Mouse (Mus musculus): ENCODE measurements at regions not wholly inside any gene's neighbourhood (a gene's known extent, or its start where the extent isn't known, plus 50 kb on each side); places are given as distances from the start of the nearest gene placed in this dataset.
A peak's percentile ranks its signal among the peaks of the same experiment; 100 is the strongest.

DNA sequence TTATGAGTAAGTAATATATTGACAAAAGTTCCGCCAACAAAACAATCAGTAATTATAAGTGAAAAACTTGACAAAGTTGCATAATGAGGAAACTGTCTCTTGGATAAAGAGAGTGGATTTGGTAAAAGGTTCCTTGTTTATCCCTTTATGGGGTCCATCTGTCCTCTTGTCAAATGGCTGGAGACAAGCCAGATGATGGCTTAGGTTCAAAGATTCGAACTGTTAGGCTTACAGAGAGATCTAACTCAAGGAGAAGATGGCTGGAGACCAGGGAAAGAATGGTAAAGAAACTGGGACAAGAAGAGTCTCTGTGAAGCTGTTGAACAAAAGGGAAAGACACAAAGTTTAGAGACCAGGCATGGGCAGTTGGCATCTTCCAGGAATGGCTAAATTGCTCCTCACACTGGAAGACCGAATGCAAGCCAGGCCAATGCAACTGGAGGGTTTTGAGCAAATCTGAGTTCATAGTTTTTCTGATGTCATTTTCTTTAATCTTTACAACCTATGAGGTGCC is 220.9 kb downstream of the Icos start:
- no peak overlapping the region for H3K4me2 ChIP-seq
- WGBS: 80% methylated on average over 3 of the region's 3 CpGs
- no peak overlapping the region for H3K9ac ChIP-seq
- ATAC-seq (ENCODE audit: low FRiP score): no peak
- H3K9me3 ChIP-seq: no peaks in the 10 kb centered on the region
- peaks cover 11% of the 10 kb centered on the region for H3K4me1 ChIP-seq (replicated peaks)
- no peaks in the 10 kb centered on the region for H3K27me3 ChIP-seq
- no peak overlapping the region for H3K27ac ChIP-seq
- H3K36me3 ChIP-seq: no peaks in the 10 kb centered on the region
- no peak overlapping the region for H3K4me3 ChIP-seq

DNA sequence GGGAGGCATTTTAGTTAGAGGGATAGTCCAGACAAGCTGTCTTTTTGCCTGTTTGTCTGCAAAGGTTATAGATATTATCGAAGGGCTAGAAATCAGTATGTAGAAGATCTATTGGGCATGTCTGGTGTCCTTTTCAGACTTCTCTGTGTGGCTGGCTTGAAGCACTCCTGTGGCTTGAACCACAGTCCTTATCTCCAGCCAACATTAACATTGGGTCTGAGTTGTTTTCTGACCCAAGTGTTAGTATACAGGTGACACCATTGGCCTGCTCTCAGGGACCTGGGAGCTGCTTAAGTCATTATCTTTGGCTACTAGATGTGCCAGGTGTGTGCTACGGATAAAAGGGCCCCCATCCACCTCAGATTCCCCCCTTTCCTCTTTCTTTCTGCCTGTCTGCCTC is 223.3 kb downstream of the Icos start:
- H3K36me3 ChIP-seq: no peaks in the 10 kb centered on the region
- WGBS: 86% methylated on average over 2 of the region's 2 CpGs
- H3K4me3 ChIP-seq: no peak overlapping the region
- no peak overlapping the region for H3K9ac ChIP-seq
- no peaks in the 10 kb centered on the region for H3K9me3 ChIP-seq
- no peaks in the 10 kb centered on the region for H3K27me3 ChIP-seq
- no peak for ATAC-seq (ENCODE audit: low FRiP score)
- H3K4me1 ChIP-seq (replicated peaks): peaks cover 22% of the 10 kb centered on the region
- no peak overlapping the region for H3K27ac ChIP-seq
- H3K4me2 ChIP-seq: no peak overlapping the region

DNA sequence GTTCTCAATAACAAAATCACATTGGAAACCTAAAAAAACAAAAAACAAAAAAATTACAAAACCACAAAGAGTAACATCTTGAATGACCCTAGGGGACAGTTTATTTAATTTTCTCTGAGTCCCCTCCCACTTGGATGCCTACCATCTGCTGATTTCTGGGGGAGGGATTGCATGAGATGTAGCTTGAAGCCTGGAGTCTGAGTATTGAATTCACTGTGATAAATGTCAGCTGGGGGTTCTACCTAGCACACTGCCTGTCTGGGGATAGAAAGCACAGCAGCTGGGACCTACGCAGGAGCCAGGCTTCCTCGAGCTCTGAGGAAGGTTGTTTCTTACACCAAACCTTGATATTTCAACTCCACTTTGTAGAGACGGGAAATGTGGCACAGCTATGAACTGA is 224.4 kb downstream of the Icos start:
- Histone ChIP-seq H3K9ac (no peak overlapping the region), H3K9me3 (no peaks in the 10 kb centered on the region), H3K4me2 (no peak overlapping the region), H3K27me3 (no peaks in the 10 kb centered on the region), H3K36me3 (no peaks in the 10 kb centered on the region), H3K4me3 (no peak overlapping the region), H3K27ac (peak overlapping the region; percentile 73), H3K4me1 (replicated peaks) (peaks cover 22% of the 10 kb centered on the region)
- 46% methylated on average over 3 of the region's 3 CpGs for WGBS
- no peak for ATAC-seq (ENCODE audit: low FRiP score)

DNA sequence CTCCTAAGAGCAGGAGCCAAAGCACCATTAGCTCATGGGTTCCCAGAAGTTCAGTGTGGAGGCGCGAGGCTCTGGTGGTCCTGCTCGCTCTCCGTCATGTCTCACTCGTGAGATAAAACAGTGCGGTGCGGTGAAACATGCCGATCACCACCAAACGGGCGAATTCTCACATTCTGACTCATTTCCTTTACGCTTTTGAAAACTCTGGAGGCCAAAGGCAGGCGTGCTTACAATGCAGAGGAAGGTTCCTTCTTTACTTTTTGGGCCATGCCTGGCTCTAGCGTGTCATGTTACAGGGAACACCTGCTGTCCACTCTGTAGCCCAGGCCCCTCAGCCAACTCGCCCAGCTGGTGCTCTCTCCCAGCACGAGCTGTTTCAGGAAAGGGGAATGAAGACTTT is 225.4 kb downstream of the Icos start:
- H3K4me2 ChIP-seq: no peak overlapping the region
- ATAC-seq (ENCODE audit: low FRiP score): peak; percentile 59; the same call in 1 of the 2 replicates
- no peaks in the 10 kb centered on the region for H3K36me3 ChIP-seq

DNA sequence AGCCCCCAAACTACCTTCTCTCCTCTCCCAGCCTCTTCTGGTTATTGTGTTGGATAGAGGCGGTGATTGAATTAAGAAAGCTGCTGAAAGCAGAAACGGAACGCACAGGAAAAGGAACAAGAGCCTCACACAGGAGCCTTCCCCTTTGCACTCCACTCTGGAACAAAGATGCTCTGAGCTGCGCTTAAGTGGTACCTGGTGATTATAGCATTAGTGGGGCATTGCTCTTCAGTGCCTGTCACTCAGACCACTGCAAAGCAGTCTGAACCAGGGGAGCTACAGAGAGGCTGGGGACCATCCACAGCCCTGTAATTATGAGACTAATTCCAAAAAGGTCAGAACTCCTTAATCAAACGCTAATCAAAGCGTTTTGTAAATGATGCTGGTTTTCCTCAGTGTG is 225.9 kb downstream of the Icos start:
- H3K9me3 ChIP-seq: no peaks in the 10 kb centered on the region
- H3K4me1 ChIP-seq (replicated peaks): peaks cover 22% of the 10 kb centered on the region
- ATAC-seq (ENCODE audit: low FRiP score): 0 out of 2 replicates have a peak, but pooled peaks have one; percentile 36
- 10% methylated on average over 6 of the region's 6 CpGs for WGBS
- no peaks in the 10 kb centered on the region for H3K36me3 ChIP-seq
- H3K27me3 ChIP-seq: no peaks in the 10 kb centered on the region
- no peak overlapping the region for H3K4me2 ChIP-seq
- H3K9ac ChIP-seq: 0 out of 2 replicates have a peak overlapping the region, but pooled peaks have one; percentile 29
- no peak overlapping the region for H3K4me3 ChIP-seq
- peak overlapping the region; percentile 49 for H3K27ac ChIP-seq

More for the DNA sequence above, 225.4 kb downstream of the Icos start:
- Histone ChIP-seq H3K9ac (0 out of 2 replicates have a peak overlapping the region, but pooled peaks have one; percentile 29), H3K4me1 (replicated peaks) (peaks cover 22% of the 10 kb centered on the region), H3K27me3 (no peaks in the 10 kb centered on the region), H3K9me3 (no peaks in the 10 kb centered on the region), H3K27ac (peak overlapping the region; percentile 49), H3K4me3 (no peak overlapping the region)
- 24% methylated on average over 15 of the region's 15 CpGs for WGBS

DNA sequence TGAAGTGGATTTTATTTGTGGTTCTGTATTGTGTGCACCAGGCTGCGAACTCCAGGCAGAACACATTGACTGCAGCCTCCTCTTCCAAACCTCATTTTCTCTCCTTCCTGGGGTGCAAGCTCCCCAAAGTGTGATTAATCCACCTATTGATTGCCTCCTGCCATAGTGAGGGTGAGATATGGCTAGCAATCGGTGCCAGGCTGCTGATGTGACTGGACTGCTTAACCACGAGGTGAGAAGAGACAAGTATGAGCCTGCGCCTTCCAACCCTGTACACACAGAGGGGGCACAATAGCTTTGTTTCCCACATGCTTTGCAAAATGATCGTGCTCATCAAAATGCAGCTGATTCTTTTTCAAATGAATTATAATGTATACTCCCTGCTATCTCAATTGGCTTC is 227.4 kb downstream of the Icos start:
- Histone ChIP-seq H3K4me1 (replicated peaks) (peaks cover 22% of the 10 kb centered on the region), H3K36me3 (no peaks in the 10 kb centered on the region), H3K27me3 (no peaks in the 10 kb centered on the region), H3K27ac (peak overlapping the region; percentile 36; the same call in 1 of the 2 replicates), H3K4me3 (no peak overlapping the region), H3K4me2 (no peak overlapping the region), H3K9me3 (no peaks in the 10 kb centered on the region), H3K9ac (no peak overlapping the region)
- 0 out of 2 replicates have a peak, but pooled peaks have one; percentile 80 for ATAC-seq (ENCODE audit: low FRiP score)
- 33% methylated on average over 5 of the region's 5 CpGs for WGBS

DNA sequence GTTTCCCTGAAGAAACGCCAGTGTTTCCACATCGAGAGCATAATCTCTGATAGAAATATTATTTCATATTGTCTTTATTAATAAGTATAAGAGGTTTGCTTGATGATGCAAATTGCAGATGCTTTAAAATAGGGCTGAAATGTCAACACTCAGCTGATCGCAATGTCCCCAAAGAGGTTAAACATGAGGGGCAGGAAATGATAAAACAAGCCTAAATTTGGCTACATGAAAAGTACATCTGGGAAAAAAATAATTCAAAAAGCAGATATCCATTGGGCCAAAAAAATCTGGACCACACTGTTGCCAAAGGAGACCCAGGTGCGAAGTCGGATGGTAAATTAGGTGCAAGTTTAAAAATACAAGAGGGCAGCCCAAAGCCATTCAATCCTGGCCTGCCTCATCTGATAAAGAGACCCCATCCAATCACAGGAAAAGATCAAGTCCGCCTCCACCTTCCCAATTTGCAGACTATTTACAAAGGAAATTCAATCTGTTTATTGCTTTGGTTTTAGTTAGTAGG is 229.2 kb downstream of the Icos start:
- Histone ChIP-seq H3K27me3 (no peaks in the 10 kb centered on the region), H3K4me2 (no peak overlapping the region), H3K4me3 (no peak overlapping the region), H3K4me1 (replicated peaks) (peaks cover 22% of the 10 kb centered on the region), H3K27ac (no peak overlapping the region), H3K9ac (no peak overlapping the region), H3K9me3 (no peaks in the 10 kb centered on the region), H3K36me3 (no peaks in the 10 kb centered on the region)
- no peak for ATAC-seq (ENCODE audit: low FRiP score)
- WGBS: 86% methylated on average over 6 of the region's 6 CpGs

DNA sequence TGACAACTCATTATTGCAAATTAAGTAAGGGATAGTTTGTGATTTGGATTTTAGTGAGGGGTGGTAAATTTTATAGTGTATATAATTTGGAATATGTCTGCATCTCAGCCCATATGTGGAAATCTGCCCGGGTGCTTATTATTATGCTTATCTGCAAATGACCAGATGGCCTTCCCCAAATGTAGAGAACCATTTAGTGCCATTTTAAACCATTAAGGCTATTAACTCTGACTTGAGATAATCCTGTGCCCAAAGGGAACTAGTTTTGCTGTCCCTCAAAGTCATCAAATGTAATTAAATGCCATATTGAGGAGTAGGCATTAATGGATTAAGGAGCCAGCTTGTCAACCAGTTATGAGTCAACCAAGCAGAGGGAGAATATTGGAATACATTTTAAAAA is 230.7 kb downstream of the Icos start:
- no peaks in the 10 kb centered on the region for H3K27me3 ChIP-seq
- no peak for ATAC-seq (ENCODE audit: low FRiP score)
- no peak overlapping the region for H3K27ac ChIP-seq
- 61% methylated on average over 1 of the region's 1 CpGs for WGBS
- no peak overlapping the region for H3K4me2 ChIP-seq
- no peak overlapping the region for H3K9ac ChIP-seq
- H3K4me1 ChIP-seq (replicated peaks): peaks cover 14% of the 10 kb centered on the region
- H3K9me3 ChIP-seq: no peaks in the 10 kb centered on the region
- no peak overlapping the region for H3K4me3 ChIP-seq
- H3K36me3 ChIP-seq: no peaks in the 10 kb centered on the region

DNA sequence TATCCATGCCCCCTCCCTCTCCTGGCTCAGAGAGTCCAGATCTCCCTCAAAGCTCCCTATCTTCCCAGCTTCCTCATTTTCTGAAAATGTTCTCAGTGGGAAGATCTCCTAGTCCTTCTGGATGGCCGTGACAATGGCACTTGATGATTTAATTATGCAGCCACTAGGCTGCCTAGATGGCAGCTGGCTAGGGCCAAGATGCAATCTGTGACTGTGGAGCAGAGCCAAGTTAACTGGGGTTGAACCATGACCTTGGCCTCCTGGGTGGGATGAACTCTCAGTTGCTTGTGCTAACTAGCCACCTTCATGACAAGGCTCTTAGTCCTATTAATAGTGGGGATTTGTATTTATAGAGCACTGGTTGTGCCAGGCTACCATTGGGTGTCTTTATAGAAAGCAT is 243.4 kb downstream of the Icos start:
- Histone ChIP-seq H3K4me1 (replicated peaks) (no peaks in the 10 kb centered on the region; the same call in 1 of the 2 replicates), H3K4me3 (no peak overlapping the region)

DNA sequence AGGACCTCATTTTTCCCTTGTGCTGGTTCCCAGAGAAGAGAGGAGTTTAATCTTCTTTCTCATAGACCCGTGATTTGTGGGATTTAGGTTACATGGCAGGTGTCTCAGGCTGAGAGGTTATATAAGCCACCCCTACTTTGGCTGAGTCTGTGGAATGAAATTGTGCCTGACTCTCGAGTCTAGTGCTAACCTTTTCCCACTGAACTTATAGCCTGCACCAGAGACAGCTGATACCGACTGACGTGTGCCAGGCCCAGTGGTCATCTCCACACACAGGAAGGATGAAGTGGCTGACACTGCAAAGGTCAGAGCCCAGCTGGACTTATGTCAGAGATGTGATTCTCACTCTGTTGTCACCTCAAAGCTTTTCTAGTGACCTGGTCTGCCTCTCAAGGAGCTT is 251.2 kb downstream of the Icos start:
- H3K27ac ChIP-seq: no peak overlapping the region
- H3K9ac ChIP-seq: no peak overlapping the region
- H3K4me2 ChIP-seq: no peak overlapping the region
- H3K9me3 ChIP-seq: no peaks in the 10 kb centered on the region
- H3K36me3 ChIP-seq: no peaks in the 10 kb centered on the region
- H3K4me3 ChIP-seq: no peak overlapping the region
- peaks cover 9% of the 10 kb centered on the region for H3K4me1 ChIP-seq (replicated peaks)
- WGBS: 77% methylated on average over 4 of the region's 4 CpGs
- H3K27me3 ChIP-seq: no peaks in the 10 kb centered on the region
- no peak for ATAC-seq (ENCODE audit: low FRiP score)

More for the DNA sequence above, 243.4 kb downstream of the Icos start:
- Histone ChIP-seq H3K27ac (no peak overlapping the region), H3K4me2 (no peak overlapping the region), H3K36me3 (no peaks in the 10 kb centered on the region), H3K9ac (no peak overlapping the region), H3K9me3 (no peaks in the 10 kb centered on the region), H3K27me3 (no peaks in the 10 kb centered on the region)
- no peak for ATAC-seq (ENCODE audit: low FRiP score)
- WGBS: 38% methylated on average over 1 of the region's 1 CpGs

DNA sequence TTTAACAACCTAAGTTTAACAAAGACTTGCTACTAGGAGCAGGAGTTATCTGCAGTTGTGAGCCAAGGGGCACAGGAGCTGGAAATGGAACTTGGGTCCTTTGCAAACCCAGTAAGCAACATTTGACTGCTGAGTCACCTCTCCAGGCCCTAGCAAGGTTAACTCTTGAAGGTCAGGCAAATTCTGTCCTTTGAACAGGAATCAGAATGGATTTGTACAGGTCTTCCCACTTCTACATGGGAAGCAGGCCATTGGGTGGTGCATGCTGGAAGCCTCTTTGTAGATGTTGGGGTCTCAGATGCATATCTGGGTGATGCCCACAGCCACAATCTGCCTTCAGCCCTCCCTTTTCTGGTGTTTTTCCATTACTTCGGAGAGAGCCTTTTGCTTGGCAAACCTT is 255.3 kb downstream of the Icos start:
- no peaks in the 10 kb centered on the region for H3K27me3 ChIP-seq
- no peak overlapping the region for H3K27ac ChIP-seq
- H3K4me3 ChIP-seq: no peak overlapping the region
- H3K4me2 ChIP-seq: no peak overlapping the region
- H3K9me3 ChIP-seq: no peaks in the 10 kb centered on the region
- no peak overlapping the region for H3K9ac ChIP-seq
- H3K36me3 ChIP-seq: no peaks in the 10 kb centered on the region
- no peak for ATAC-seq (ENCODE audit: low FRiP score)
- 72% methylated on average over 1 of the region's 1 CpGs for WGBS
- peaks cover 16% of the 10 kb centered on the region for H3K4me1 ChIP-seq (replicated peaks)

DNA sequence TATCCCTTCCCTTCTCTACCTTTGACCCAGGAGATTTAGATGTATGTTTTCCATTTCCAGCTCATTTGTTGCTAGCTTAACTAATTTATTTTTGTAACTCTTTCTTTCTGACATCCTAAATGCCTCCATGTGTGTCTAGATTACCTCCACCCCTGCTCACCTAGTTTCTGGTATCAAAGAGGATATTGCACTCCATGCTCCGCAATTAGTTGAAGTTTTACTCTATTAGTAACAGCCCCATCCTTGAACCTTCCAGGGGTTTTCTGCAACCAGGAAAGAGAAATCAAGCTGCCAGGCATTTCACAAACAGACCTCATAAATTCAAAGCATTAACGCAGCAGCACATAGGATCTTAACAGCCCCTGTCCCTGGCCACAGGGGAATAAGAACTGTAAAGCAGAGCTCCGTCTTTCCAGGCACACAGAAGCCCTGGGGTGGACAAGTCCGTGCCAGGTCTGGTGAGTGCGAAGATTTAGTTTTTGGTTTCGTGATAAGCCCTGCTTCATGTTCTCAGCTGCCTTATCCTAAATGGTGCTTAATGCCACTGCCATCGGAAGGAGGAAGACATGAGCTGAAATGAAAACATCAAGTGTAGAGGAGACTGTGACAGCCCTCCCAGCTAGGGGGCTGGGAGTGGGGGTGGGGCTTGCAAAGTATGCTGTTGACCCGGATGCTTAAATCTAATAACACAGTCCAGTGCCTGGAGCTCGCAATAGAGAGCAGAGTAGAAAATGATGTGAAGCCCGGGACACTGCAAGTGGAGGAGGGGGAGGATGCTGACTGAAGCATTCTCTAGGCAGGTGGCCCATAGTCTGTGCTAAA is 256.0 kb downstream of the Icos start:
- Histone ChIP-seq H3K4me1 (replicated peaks) (peaks cover 16% of the 10 kb centered on the region), H3K9ac (peak overlapping the region; percentile 26; the same call in 1 of the 2 replicates), H3K4me3 (no peak overlapping the region), H3K27ac (peak overlapping the region; percentile 67; the same call in 1 of the 2 replicates), H3K4me2 (peak overlapping the region; percentile 36), H3K36me3 (no peaks in the 10 kb centered on the region), H3K27me3 (no peaks in the 10 kb centered on the region), H3K9me3 (no peaks in the 10 kb centered on the region)
- WGBS: 22% methylated on average over 10 of the region's 10 CpGs
- ATAC-seq (ENCODE audit: low FRiP score): peak; percentile 85

Data from hindbrain, embryonic 13.5 days (tissue).